Mouse (Mus musculus) forebrain, embryonic 14.5 days (tissue): Measurements from ENCODE around the gene Nsmce1. TPM values are rescaled to one million over a fixed set of nuclear protein-coding genes. Genes with fewer than 3 reads are reported as not detected.

Source experiments
- ATAC-seq: fragments of 200-750 bp; cut with Nextera tagmentation; 2 replicates; pipeline ENCODE4 v1.8.0; 2017; ENCODE audit warnings: mild to moderate bottlenecking, moderate library complexity
- DNase-seq: peaks from one replicate; pipeline ENCODE4 v3.0.0-alpha.2; 2015; ENCODE audit warnings: low spot score
- H3K27ac ChIP-seq: fragments of 300-500 bp; sonication (generic); 2 replicates; pipeline ENCODE4 v1.5.1; 2014; ENCODE audit warnings: low read depth, mild to moderate bottlenecking, control low read depth, low read length, moderate library complexity
- H3K27me3 ChIP-seq: fragments of 300-500 bp; sonication (generic); replicated peaks from 2 replicates; pipeline ENCODE4 v1.6.1; 2014; ENCODE audit warnings: low read length, control low read depth, mixed read lengths; ENCODE audit not compliant: control insufficient read depth, insufficient read depth
- H3K36me3 ChIP-seq: fragments of 300-500 bp; sonication (generic); 2 replicates; pipeline ENCODE4 v1.6.1; 2014; ENCODE audit warnings: low read length, control low read depth; ENCODE audit not compliant: control insufficient read depth, insufficient read depth
- H3K4me1 ChIP-seq: fragments of 300-500 bp; sonication (generic); 2 replicates; pipeline ENCODE4 v1.6.1; 2014; ENCODE audit warnings: antibody characterized with exemption, low read length, control low read depth; ENCODE audit not compliant: control insufficient read depth, insufficient read depth
- H3K4me2 ChIP-seq: fragments of 300-500 bp; sonication (generic); 2 replicates; pipeline ENCODE4 v1.6.1; 2014; ENCODE audit warnings: mild to moderate bottlenecking, control low read depth, low read length
- H3K4me3 ChIP-seq: fragments of 300-500 bp; sonication (generic); 2 replicates; pipeline ENCODE4 v1.5.1; 2014; ENCODE audit warnings: low read depth, low read length, control low read depth
- H3K9ac ChIP-seq: fragments of 300-500 bp; sonication (generic); 2 replicates; pipeline ENCODE4 v1.6.1; 2014; ENCODE audit warnings: mild to moderate bottlenecking, low read length, control low read depth, moderate library complexity
- H3K9me3 ChIP-seq: fragments of 300-500 bp; sonication (generic); replicated peaks from 2 replicates; pipeline ENCODE4 v1.6.1; 2016; ENCODE audit warnings: low read length, control low read depth, mixed read lengths; ENCODE audit not compliant: control insufficient read depth
- WGBS: fragments of 180-500 bp; shearing (Covaris S2); extraction: QIAGEN DNeasy Blood & Tissue Kit; methylation state at CpG from one replicate; pipeline ENCODE4 v1.1.7; 2014; 5-methylcytosine and 5-hydroxymethylcytosine counted together
- polyA plus RNA-seq: library from polyadenylated mRNA; unstranded; fragments of >200 nt; fragmentation: Nextera tagmentation; extraction: Ambion mirVana; gene quantifications from 2 replicates; pipeline ENCODE4 v1.2.1, GENCODE M21; 2014

The Nsmce1 gene
- 129 and 149 TPM in 2 replicates for polyA plus RNA-seq

- WGBS, result under 1% methylated on average over 56 of the region's 56 CpGs
- peak within 1 kb of the TSS; percentile 60 for H3K4me3 ChIP-seq
Observed at GRCm38 (mm10) chr7:125490947-125491735, at the start of gene Nsmce1. TSS of gene Nsmce1 (minus strand) at chr7:125491596.

GRCm38 (mm10) chr7:125541026-125541425 is 49.6 kb upstream of the Nsmce1 start:
- Histone ChIP-seq H3K36me3 (no peaks in the 10 kb centered on the region), H3K9ac (no peak overlapping the region), H3K4me2 (no peak overlapping the region), H3K4me1 (no peaks in the 10 kb centered on the region), H3K9me3 (no peaks in the 10 kb centered on the region), H3K4me3 (no peak overlapping the region), H3K27me3 (no peaks in the 10 kb centered on the region), H3K27ac (no peak overlapping the region)
- 89% methylated on average over 1 of the region's 1 CpGs for WGBS
- ATAC-seq, result no peak
- DNase-seq, result no peak

More at GRCm38 (mm10) chr7:125490947-125491735, at the start of gene Nsmce1:
- H3K27me3 ChIP-seq, result no peaks in the 10 kb centered on the region
- ATAC-seq, result peak; percentile 99
- H3K9ac ChIP-seq, result peak within 1 kb of the TSS; percentile 79
- peak; percentile 99 for DNase-seq
- no peaks in the 10 kb centered on the region for H3K9me3 ChIP-seq
- peak within 1 kb of the TSS; percentile 85 for H3K27ac ChIP-seq
- H3K4me1 ChIP-seq, result peaks cover 11% of the 10 kb centered on the region
- H3K4me2 ChIP-seq, result peak within 1 kb of the TSS; percentile 72
- peaks cover 3% of the 10 kb centered on the region; the same call in 1 of the 2 replicates for H3K36me3 ChIP-seq

GRCm38 (mm10) chr7:125539351-125539750 is 48.0 kb upstream of the Nsmce1 start:
- H3K4me2 ChIP-seq, result no peak overlapping the region
- no peaks in the 10 kb centered on the region for H3K4me1 ChIP-seq
- ATAC-seq (no peak), DNase-seq (no peak)
- H3K27ac ChIP-seq, result no peak overlapping the region
- WGBS, result 92% methylated on average over 3 of the region's 3 CpGs
- no peaks in the 10 kb centered on the region for H3K9me3 ChIP-seq
- no peak overlapping the region for H3K9ac ChIP-seq
- no peak overlapping the region for H3K4me3 ChIP-seq
- no peaks in the 10 kb centered on the region for H3K27me3 ChIP-seq
- H3K36me3 ChIP-seq, result no peaks in the 10 kb centered on the region

- no peaks in the 10 kb centered on the region for H3K4me1 ChIP-seq
- no peaks in the 10 kb centered on the region for H3K36me3 ChIP-seq
- no peak for DNase-seq
- WGBS, result 91% methylated on average over 9 of the region's 9 CpGs
- no peak overlapping the region for H3K4me3 ChIP-seq
- ATAC-seq, result no peak
- no peaks in the 10 kb centered on the region for H3K27me3 ChIP-seq
- H3K9ac ChIP-seq, result no peak overlapping the region
- no peak overlapping the region for H3K4me2 ChIP-seq
- H3K9me3 ChIP-seq, result no peaks in the 10 kb centered on the region
- H3K27ac ChIP-seq, result no peak overlapping the region
Observed at GRCm38 (mm10) chr7:125527901-125528580, 36.6 kb upstream of the Nsmce1 start.

- Histone ChIP-seq H3K9me3 (no peaks in the 10 kb centered on the region), H3K27ac (no peak overlapping the region), H3K9ac (no peak overlapping the region), H3K27me3 (no peaks in the 10 kb centered on the region), H3K4me3 (no peak overlapping the region), H3K4me1 (no peaks in the 10 kb centered on the region), H3K4me2 (no peak overlapping the region), H3K36me3 (no peaks in the 10 kb centered on the region)
- ATAC-seq, result no peak
- DNase-seq, result no peak
- 89% methylated on average over 6 of the region's 6 CpGs for WGBS
Observed at GRCm38 (mm10) chr7:125527186-125527585, 35.8 kb upstream of the Nsmce1 start.

- Histone ChIP-seq H3K27me3 (no peaks in the 10 kb centered on the region), H3K4me2 (no peak overlapping the region), H3K36me3 (no peaks in the 10 kb centered on the region), H3K9me3 (no peaks in the 10 kb centered on the region), H3K9ac (no peak overlapping the region), H3K27ac (no peak overlapping the region), H3K4me1 (no peaks in the 10 kb centered on the region), H3K4me3 (no peak overlapping the region)
- no peak for ATAC-seq
- WGBS, result 79% methylated on average over 3 of the region's 3 CpGs
- no peak for DNase-seq
Observed at GRCm38 (mm10) chr7:125523051-125523450, 31.7 kb upstream of the Nsmce1 start.

- Histone ChIP-seq H3K27ac (no peak overlapping the region), H3K4me1 (no peaks in the 10 kb centered on the region), H3K36me3 (no peaks in the 10 kb centered on the region), H3K4me2 (no peak overlapping the region), H3K27me3 (no peaks in the 10 kb centered on the region), H3K4me3 (no peak overlapping the region), H3K9me3 (no peaks in the 10 kb centered on the region), H3K9ac (no peak overlapping the region)
- whole genome bisulfite sequencing, result 94% methylated on average over 3 of the region's 3 CpGs
- DNase-seq (no peak), ATAC-seq (no peak)
Observed at GRCm38 (mm10) chr7:125519715-125520114, 28.3 kb upstream of the Nsmce1 start.

- Histone ChIP-seq H3K9ac (no peak overlapping the region), H3K4me1 (no peaks in the 10 kb centered on the region), H3K4me3 (no peak overlapping the region), H3K36me3 (no peaks in the 10 kb centered on the region), H3K27ac (no peak overlapping the region), H3K4me2 (no peak overlapping the region), H3K27me3 (no peaks in the 10 kb centered on the region), H3K9me3 (no peaks in the 10 kb centered on the region)
- WGBS, result 87% methylated on average over 6 of the region's 6 CpGs
- no peak for DNase-seq
- no peak for ATAC-seq
Observed at GRCm38 (mm10) chr7:125517470-125517869, 26.1 kb upstream of the Nsmce1 start.

GRCm38 (mm10) chr7:125516723-125517122 is 25.3 kb upstream of the Nsmce1 start:
- Histone ChIP-seq H3K9me3 (no peaks in the 10 kb centered on the region), H3K36me3 (no peaks in the 10 kb centered on the region), H3K4me1 (no peaks in the 10 kb centered on the region), H3K4me2 (no peak overlapping the region), H3K27me3 (no peaks in the 10 kb centered on the region), H3K27ac (no peak overlapping the region), H3K9ac (no peak overlapping the region), H3K4me3 (no peak overlapping the region)
- WGBS, result 91% methylated on average over 8 of the region's 8 CpGs
- ATAC-seq (no peak), DNase-seq (no peak)
